In genomic region chr16:26041021-26041928, GRCm38 (mm10) we compare ENCODE assay signal across 9 mouse cellular contexts.
DNase-seq lines count a peak whose midpoint lies in the region; ATAC-seq and TF ChIP-seq lines count a peak whose summit lies in the region.
"Had no signal": no experiment of that assay in that cellular context is flagged by ENCODE, and none has a peak within 500 bp of the region (broad histone marks: within the 10 kb centered on the region; RNA-seq: fewer than 3 reads in every experiment).

No protein-coding gene starts in this region.

- peak overlapping the region; percentile 54 for H3K4me2 ChIP-seq in heart, embryonic 12.5 days
- H3K4me2 ChIP-seq in liver, embryonic 16.5 days (ENCODE audit: low read depth, low read length): no peak overlapping the region
- H3K4me2 ChIP-seq in midbrain, embryonic 13.5 days (replicated peaks): no peak overlapping the region

- no peak for TF ChIP-seq CTCF in kidney, adult 2 months (conservative IDR thresholded peaks at IDR 0.05; ENCODE audit: insufficient read depth, insufficient read length, low read depth, low read length)

- H3K4me1 ChIP-seq in kidney, adult 2 months (ENCODE audit: control insufficient read depth, insufficient read depth, low read length): peaks cover 31% of the 10 kb centered on the region
- H3K4me1 ChIP-seq in heart, embryonic 12.5 days (replicated peaks): peaks cover 32% of the 10 kb centered on the region
- no peaks in the 10 kb centered on the region for H3K4me1 ChIP-seq in liver, embryonic 16.5 days (ENCODE audit: control insufficient read depth, low read depth, low read length)
- no peaks in the 10 kb centered on the region for H3K4me1 ChIP-seq in midbrain, embryonic 10.5 days
- no peaks in the 10 kb centered on the region for H3K4me1 ChIP-seq in midbrain, embryonic 13.5 days (replicated peaks)

- 52% methylated on average over 12 of the region's 12 CpGs for WGBS in kidney, adult 2 months
- 9% methylated on average over 12 of the region's 12 CpGs for WGBS in heart, embryonic 12.5 days
- 18% methylated on average over 12 of the region's 12 CpGs for WGBS in liver, embryonic 16.5 days (ENCODE audit: insufficient replicate concordance)
- 80% methylated on average over 12 of the region's 12 CpGs for WGBS in midbrain, embryonic 10.5 days
- WGBS in midbrain, embryonic 13.5 days: 83% methylated on average over 12 of the region's 12 CpGs

- no peak overlapping the region for H3K9ac ChIP-seq in heart, embryonic 12.5 days
- H3K9ac ChIP-seq in liver, embryonic 16.5 days (ENCODE audit: low read depth, low read length): no peak overlapping the region
- no peak overlapping the region for H3K9ac ChIP-seq in midbrain, embryonic 13.5 days (replicated peaks)

- DNase-seq in kidney, adult 2 months: peak; percentile 29
- DNase-seq in kidney, postnatal 14 days: no peak
- peak; percentile 65 for DNase-seq in brain, adult 2 months (ENCODE audit: low read depth, low spot score)
- DNase-seq in thymus, postnatal 25 days: no peak
- DNase-seq in midbrain, embryonic 10.5 days (ENCODE audit: low spot score): no peak

- no peaks in the 10 kb centered on the region for H3K9me3 ChIP-seq in heart, embryonic 12.5 days (replicated peaks)
- H3K9me3 ChIP-seq in liver, embryonic 16.5 days (replicated peaks; ENCODE audit: control insufficient read depth, low read length): no peaks in the 10 kb centered on the region
- no peaks in the 10 kb centered on the region for H3K9me3 ChIP-seq in midbrain, embryonic 10.5 days (replicated peaks)
- H3K9me3 ChIP-seq in midbrain, embryonic 13.5 days: no peaks in the 10 kb centered on the region

- no peak overlapping the region for H3K4me3 ChIP-seq in kidney, adult 2 months (ENCODE audit: insufficient read depth, low read depth, low read length)
- peak overlapping the region; percentile 10 for H3K4me3 ChIP-seq in heart, embryonic 12.5 days
- H3K4me3 ChIP-seq in liver, embryonic 16.5 days (ENCODE audit: low read depth, low read length): no peak overlapping the region
- no peak overlapping the region for H3K4me3 ChIP-seq in midbrain, embryonic 10.5 days
- no peak overlapping the region for H3K4me3 ChIP-seq in midbrain, embryonic 13.5 days (replicated peaks)

- 0 out of 2 replicates have a peak overlapping the region, but pooled peaks have one; percentile 0 for H3K27ac ChIP-seq in kidney, adult 2 months (ENCODE audit: insufficient read depth, low read depth, low read length)
- H3K27ac ChIP-seq in heart, embryonic 12.5 days (ENCODE audit: poor library complexity, severe bottlenecking): peak overlapping the region; percentile 85
- no peak overlapping the region for H3K27ac ChIP-seq in liver, embryonic 16.5 days (ENCODE audit: low read length)
- H3K27ac ChIP-seq in midbrain, embryonic 10.5 days (replicated peaks): no peak overlapping the region
- H3K27ac ChIP-seq in midbrain, embryonic 13.5 days: no peak overlapping the region
- H3K27ac ChIP-seq: macrophage had no signal

- no peaks in the 10 kb centered on the region for H3K27me3 ChIP-seq in kidney, adult 2 months (replicated peaks; ENCODE audit: control insufficient read depth, insufficient read depth, low read length)
- no peaks in the 10 kb centered on the region for H3K27me3 ChIP-seq in heart, embryonic 12.5 days (replicated peaks)
- H3K27me3 ChIP-seq in liver, embryonic 16.5 days (ENCODE audit: control insufficient read depth, insufficient read depth, low read depth, low read length): no peaks in the 10 kb centered on the region
- H3K27me3 ChIP-seq in midbrain, embryonic 10.5 days (ENCODE audit: low read depth, poor library complexity, severe bottlenecking): no peaks in the 10 kb centered on the region
- H3K27me3 ChIP-seq in midbrain, embryonic 13.5 days: no peaks in the 10 kb centered on the region

- peak; percentile 80 for ATAC-seq in heart, embryonic 12.5 days (ENCODE audit: insufficient number of reproducible peaks, low FRiP score)
- peak; percentile 45; the same call in 1 of the 2 replicates for ATAC-seq in liver, embryonic 16.5 days (ENCODE audit: low read depth)
- no peak for ATAC-seq in midbrain, embryonic 13.5 days

- TF ChIP-seq POLR2A in kidney, adult 2 months (IDR thresholded peaks at IDR 0.05; ENCODE audit: low read depth, low read length): no peak

- H3K36me3 ChIP-seq in kidney, adult 2 months (ENCODE audit: control insufficient read depth, insufficient read depth, low read length): no peaks in the 10 kb centered on the region; the same call in 1 of the 2 replicates
- no peaks in the 10 kb centered on the region for H3K36me3 ChIP-seq in heart, embryonic 12.5 days
- no peaks in the 10 kb centered on the region for H3K36me3 ChIP-seq in liver, embryonic 16.5 days (ENCODE audit: control insufficient read depth, insufficient read depth)
- no peaks in the 10 kb centered on the region for H3K36me3 ChIP-seq in midbrain, embryonic 10.5 days
- no peaks in the 10 kb centered on the region for H3K36me3 ChIP-seq in midbrain, embryonic 13.5 days

Comparison
In these comparisons a context has a peak if more than half of its experiments do, and no peak if none do; other contexts are left out.
1. DNase-seq: peak in kidney, adult 2 months (single experiment) and brain, adult 2 months (single experiment); none in kidney, postnatal 14 days (single experiment), thymus, postnatal 25 days (single experiment) and midbrain, embryonic 10.5 days (single experiment).
2. H3K27ac ChIP-seq: peak in kidney, adult 2 months (single experiment) and heart, embryonic 12.5 days (single experiment); none in liver, embryonic 16.5 days (single experiment), midbrain, embryonic 10.5 days (single experiment) and midbrain, embryonic 13.5 days (single experiment).